Mouse (Mus musculus) right cerebral cortex, postnatal 36 days (tissue): ENCODE measurements at regions not wholly inside any gene's neighbourhood (a gene's known extent, or its start where the extent isn't known, plus 50 kb on each side); places are given as distances from the start of the nearest gene placed in this dataset.
"Not testable (repeated sequence)": the region's sequence is repeated elsewhere in the genome, so short reads cannot be mapped to it uniquely, and the experiment has no call there.

Source experiments
- DNase-seq, 2 experiments: peaks; one replicate each; pipeline ENCODE4 v3.0.0; 2022; ENCODE audit warnings: low spot score in 2 of 2, mixed read lengths in 1 of 2

- not testable (repeated sequence) for DNase-seq
Measured at GRCm38 (mm10) chr8:118209301-118209700, 74.2 kb upstream of the Cdh13 start.

DNA sequence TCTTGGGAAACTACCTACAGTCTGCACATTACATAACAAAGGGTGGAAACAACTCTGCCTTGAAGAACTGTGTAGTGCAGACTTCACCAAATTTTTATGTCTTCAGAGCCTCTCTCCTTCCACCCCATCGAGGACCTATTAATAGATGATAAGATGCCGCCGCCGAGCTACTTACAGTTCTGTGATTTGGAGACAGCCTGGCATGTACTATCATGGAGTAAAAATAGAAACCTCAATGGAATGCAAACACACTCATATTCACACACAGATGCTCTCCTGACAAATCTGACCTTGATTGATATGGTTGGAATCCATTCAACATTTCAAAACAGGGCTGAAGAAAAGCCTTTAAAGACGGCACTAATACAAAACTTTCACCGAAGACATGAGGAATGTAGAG lies 92.7 kb upstream of the Cdh13 start:
- DNase-seq: no peak

DNA sequence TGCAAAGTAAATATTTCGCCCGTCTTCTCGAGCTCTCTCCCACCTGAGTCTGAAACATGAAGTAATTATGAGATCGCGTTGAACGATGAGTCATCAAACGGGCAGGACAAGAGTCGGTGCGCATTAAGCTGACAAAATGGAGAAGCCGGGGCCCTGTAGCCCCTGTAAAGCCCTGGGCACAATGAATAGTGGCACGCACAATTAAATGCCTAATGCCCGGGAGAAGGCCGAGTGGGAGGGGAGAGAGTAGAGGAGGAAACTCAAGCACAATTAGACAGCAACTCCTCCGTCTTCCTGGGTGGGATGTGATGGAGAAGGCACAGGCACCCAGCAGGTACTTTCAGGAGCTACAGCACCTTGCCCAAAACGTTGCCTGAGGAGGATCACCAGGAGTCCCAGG lies 94.3 kb upstream of the Cdh13 start:
- no peak for DNase-seq

DNA sequence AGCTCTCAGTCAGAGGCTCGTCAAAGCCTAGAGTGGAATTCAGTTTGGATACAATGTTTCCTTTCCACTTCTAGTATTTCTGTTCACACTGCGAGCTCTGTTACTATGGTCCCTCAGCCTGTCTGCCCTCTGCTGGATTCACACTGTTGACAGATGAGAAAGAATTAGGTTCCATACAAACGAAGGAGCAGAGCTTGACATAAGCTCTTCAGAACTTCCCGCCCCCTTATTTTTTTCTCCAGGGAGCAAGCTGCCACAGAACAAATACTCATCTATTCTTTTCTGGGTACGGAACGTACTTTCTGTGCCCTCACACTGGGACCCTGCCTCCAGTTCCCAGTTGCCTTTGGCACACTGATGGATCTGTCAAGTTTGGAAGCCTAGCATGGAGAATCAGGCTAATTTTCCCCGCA lies 114.5 kb upstream of the Cdh13 start:
- DNase-seq: no peak

DNA sequence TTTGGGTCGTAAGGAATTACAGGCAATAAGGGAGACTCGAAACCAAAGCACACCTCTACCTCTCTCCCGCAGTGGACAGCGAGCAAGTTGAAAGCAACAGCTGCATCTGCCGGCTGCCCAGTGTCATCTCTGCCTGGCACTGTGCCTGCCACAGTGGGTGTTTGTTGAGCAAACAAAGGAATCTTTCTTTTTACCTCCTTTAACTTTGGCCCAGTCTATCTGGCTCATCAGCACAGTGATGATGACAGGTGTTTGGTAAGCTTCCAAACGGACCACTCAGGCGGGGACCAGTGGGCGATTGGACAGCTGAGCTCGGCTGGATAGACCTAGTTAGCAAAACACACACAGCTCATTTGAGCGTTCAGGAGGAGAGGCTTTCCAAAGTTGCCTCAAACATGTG lies 121.4 kb upstream of the Cdh13 start:
- peak; percentile 22 to 46 for DNase-seq

- DNase-seq: no peak
Measured at GRCm38 (mm10) chr8:118147359-118148205, 136.0 kb upstream of the Cdh13 start.

GRCm38 (mm10) chr8:118144546-118144945 lies 139.0 kb upstream of the Cdh13 start:
- DNase-seq: no peak

GRCm38 (mm10) chr8:118142311-118142710 lies 141.2 kb upstream of the Cdh13 start:
- no peak for DNase-seq

- no peak for DNase-seq
Measured at GRCm38 (mm10) chr8:118139928-118140327, 143.6 kb upstream of the Cdh13 start.

DNA sequence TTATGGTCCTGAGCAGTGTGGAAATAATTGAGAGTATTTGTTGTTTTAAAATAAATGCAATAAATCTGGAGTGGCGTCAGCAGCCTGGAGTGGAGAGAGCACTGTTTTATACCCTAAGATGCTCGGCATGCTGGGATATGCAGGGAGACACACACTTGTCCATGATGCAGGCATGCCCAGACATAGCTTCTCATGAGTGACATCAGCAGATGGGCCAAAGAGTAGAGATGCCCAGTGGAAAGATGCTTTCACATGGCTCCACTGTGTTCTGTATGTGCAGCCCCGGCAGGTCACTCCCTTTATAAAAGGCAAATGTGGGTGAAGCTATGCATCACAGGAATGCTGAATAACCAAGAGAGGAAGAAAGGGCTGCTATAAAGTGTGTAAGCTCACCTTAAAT lies 145.7 kb upstream of the Cdh13 start:
- no peak for DNase-seq

DNA sequence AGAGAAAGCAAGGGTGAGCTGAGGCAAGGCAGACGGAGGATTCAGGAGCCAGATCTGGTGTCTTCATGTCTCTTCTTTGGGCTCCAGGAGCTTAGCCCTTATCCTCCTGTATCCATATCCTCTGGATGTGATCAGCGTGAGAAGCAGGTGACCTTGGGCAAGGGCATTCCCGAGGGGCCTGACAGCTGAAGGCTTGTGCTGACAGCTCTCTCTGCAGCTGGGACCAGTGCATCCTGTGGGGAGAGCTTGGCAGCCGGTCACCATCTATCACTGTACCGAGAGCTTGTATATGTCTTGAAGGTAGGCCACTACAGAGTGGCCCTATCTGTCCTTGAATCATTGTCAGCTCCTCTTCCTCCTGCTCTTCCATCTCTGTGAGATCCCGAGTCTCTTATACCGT lies 158.5 kb upstream of the Cdh13 start:
- no peak for DNase-seq

DNA sequence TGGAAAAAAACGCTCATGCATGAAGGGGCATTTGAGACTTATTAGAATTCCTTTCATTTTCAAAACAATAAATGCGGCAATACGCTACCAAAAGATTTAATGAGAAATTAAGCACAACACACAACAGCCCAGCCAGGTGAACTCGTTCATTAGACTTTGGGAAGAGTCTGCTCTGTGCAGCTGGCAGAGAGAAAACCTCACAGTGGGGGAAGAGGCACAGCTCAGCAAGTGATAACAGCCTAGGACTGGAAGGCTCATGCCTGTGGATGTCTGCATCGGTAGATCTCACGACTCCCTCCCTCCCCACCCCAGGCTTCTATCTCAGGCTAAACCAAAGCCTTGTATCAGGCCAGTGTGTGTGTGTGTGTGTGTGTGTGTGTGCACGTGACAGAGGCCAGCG lies 169.3 kb upstream of the Cdh13 start:
- no peak for DNase-seq

GRCm38 (mm10) chr8:118104464-118105050 lies 179.0 kb upstream of the Cdh13 start:
- DNase-seq: no peak

- DNase-seq: no peak
Measured at GRCm38 (mm10) chr8:118101346-118101745, 182.2 kb upstream of the Cdh13 start.

DNA sequence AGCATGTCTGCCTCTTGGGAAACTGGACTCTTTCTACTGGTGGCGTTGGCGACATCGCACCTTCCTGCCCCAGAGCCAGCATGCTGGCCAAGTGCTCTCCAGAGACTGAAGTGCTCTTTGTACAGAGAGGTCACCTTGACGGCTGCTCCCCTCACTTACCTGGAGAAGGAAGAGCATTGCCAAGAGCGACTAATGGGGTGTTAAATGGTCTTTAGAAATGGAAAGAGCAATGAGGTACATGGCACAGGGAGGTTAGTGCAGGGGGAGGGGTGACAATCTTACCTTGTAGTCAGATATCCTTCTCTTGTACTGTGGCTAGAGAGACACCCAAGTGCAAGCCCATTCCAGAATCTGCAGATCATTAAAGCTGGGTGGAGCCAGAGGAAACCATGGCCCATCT lies 220.8 kb upstream of the Cdh13 start:
- no peak for DNase-seq

GRCm38 (mm10) chr8:118056781-118057180 lies 226.8 kb upstream of the Cdh13 start:
- no peak for DNase-seq

DNA sequence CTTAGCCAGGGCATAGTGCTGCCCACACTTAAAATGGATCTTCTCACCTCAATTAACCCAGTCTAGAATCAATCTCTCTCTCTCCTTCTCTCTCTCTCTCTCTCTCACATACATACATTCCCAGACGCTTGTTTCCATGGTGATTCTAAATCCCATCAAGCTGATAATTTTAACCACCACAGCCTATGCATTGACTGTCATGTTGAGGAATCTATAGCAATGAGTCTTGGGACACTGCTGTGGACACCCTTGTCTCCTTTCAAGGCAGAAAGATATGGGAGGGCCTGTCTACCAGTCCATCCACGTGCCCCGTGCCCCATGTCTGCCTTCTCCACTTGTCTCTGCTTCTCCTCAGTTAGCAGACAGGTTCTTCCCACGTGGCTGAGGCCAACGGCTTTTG lies 228.0 kb upstream of the Cdh13 start:
- no peak for DNase-seq

GRCm38 (mm10) chr8:118050386-118050785 lies 233.1 kb upstream of the Cdh13 start:
- no peak for DNase-seq

- no peak for DNase-seq
Measured at GRCm38 (mm10) chr8:118042253-118042860, 240.6 kb upstream of the Mphosph6 start.

- no peak for DNase-seq
Measured at GRCm38 (mm10) chr8:118041253-118041652, 239.5 kb upstream of the Mphosph6 start.

DNA sequence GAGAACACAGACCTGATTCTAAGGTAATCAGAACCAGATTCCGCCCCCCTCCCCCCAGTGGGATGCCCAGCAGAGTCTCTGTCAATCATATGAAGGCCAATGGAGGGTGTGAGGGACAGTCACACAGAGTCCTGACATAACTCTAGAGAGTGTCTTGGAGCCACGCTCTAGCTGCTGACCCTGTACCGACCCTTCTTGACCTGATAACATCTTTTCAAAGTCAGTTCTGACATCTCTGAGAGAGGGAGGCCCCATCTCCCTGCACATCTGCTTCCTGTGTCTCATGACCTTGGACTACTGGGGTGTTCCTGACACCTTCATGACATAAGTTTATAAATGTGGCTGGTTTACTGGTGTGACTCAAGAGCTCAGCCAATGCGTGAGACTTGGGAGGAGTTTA lies 236.1 kb upstream of the Mphosph6 start:
- DNase-seq: no peak

GRCm38 (mm10) chr8:118034051-118034450 lies 232.3 kb upstream of the Mphosph6 start:
- DNase-seq: no peak

DNA sequence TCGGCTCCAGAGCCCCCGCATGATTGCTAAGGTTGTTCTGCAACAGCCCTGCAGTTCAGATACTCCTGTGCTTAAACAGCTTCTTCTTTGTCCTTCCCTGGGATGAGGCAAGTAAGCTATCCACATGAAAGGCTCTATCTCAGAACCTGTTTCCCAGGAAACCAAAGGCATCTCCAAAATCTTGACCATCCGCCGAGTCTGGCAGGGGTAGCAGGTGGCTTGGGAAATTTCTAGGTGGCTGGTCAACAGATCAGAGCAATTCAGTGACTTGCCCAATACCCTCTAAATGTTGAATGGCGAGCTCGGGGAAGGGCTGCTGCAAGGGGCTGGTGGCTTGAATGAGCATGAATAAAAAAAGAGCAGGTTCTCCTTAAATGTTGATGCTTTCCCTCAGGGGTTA lies 229.7 kb upstream of the Mphosph6 start:
- no peak for DNase-seq
